Mouse (Mus musculus): ENCODE measurements around the gene Catip.

Catip gene

GRCm38 (mm10) chr1:74400531-74400930, 38.6 kb downstream of the Catip start:
- no peak for DNase-seq (ENCODE audit: low spot score in 2 of 2)

- DNase-seq (ENCODE audit: low spot score in 2 of 2) = no peak
Observed at GRCm38 (mm10) chr1:74401015-74401702, 39.3 kb downstream of the Catip start.

GRCm38 (mm10) chr1:74404206-74404605, 42.3 kb downstream of the Catip start:
- DNase-seq (ENCODE audit: low spot score in 2 of 2) = no peak

- no peak for DNase-seq (ENCODE audit: low spot score in 2 of 2)
Observed at GRCm38 (mm10) chr1:74408589-74409504, 46.9 kb downstream of the Catip start, which contains the start of gene Vil1. Gene Vil1 (plus strand): TSS chr1:74409376.

- no peak for DNase-seq (ENCODE audit: low spot score in 2 of 2)
Observed at GRCm38 (mm10) chr1:74411753-74412325, 49.9 kb downstream of the Catip start.

GRCm38 (mm10) chr1:74412711-74413110, 50.8 kb downstream of the Catip start:
- DNase-seq (ENCODE audit: low spot score in 2 of 2) = no peak

GRCm38 (mm10) chr1:74415143-74415542, 53.2 kb downstream of the Catip start:
- DNase-seq (ENCODE audit: low spot score in 2 of 2) = no peak

All from frontal cortex, postnatal 14 days (tissue).